Mouse (Mus musculus) gastrocnemius, postnatal 36 days (tissue): Measurements from ENCODE around the gene Gimap5. TPM values are rescaled to one million over a fixed set of nuclear protein-coding genes. Genes with fewer than 3 reads are reported as not detected.

Source experiments
- DNase-seq, 2 experiments: peaks; one replicate each; pipeline ENCODE4 v3.0.0; 2022
- intact Hi-C: fragments of 180-260 bp; cut with DNase I; formaldehyde crosslinking; loops from one replicate; pipeline ENCODE4 v1.15.1; 2025
- long read RNA-seq, 2 experiments: library from polyadenylated mRNA; stranded (forward); transcript quantifications; one replicate each; pipeline ENCODE4 v2.0.0; 2021
- total RNA-seq, 2 experiments: library from RNA; stranded (reverse); gene quantifications; 2 replicates each; pipeline ENCODE4 v1.2.3; 2021

Gene Gimap5
- total RNA-seq, result 1 to 10 TPM; 1.7 to 2.1 TPM
- long read RNA-seq, experiment 1, partial matches to known transcripts, result 0 of 2 reads
- long read RNA-seq, experiment 1, other reads (novel, unspliced or antisense), result 1 of 2 reads
- long read RNA-seq, experiment 2, partial matches to known transcripts, result 0 of 2 reads
- long read RNA-seq, experiment 2, other reads (novel, unspliced or antisense), result 1 of 2 reads

GRCm38 (mm10) chr6:48745959-48746889 lies at the start of gene Gimap5:
Gene Gimap5, plus strand, starts transcription at chr6:48746197.
- intact Hi-C loops, result no loop called here
- peak in 1 of 2 experiments; percentile 22 for DNase-seq

- intact Hi-C loops, result no loop called here
- no peak for DNase-seq
Observed at GRCm38 (mm10) chr6:48696830-48697554, 49.0 kb upstream of the Gimap5 start.

GRCm38 (mm10) chr6:48697555-48697930 lies 48.5 kb upstream of the Gimap5 start:
- no peak for DNase-seq
- intact Hi-C loops, result no loop called here

- intact Hi-C loops, result no loop called here
- DNase-seq, result no peak
Observed at GRCm38 (mm10) chr6:48698066-48698856, 47.7 kb upstream of the Gimap5 start.

GRCm38 (mm10) chr6:48698888-48699287 lies 47.1 kb upstream of the Gimap5 start:
- intact Hi-C loops, result no loop called here
- no peak for DNase-seq

GRCm38 (mm10) chr6:48700251-48701075 lies 45.5 kb upstream of the Gimap5 start:
- intact Hi-C loops, result no loop called here

GRCm38 (mm10) chr6:48702146-48702545 lies 43.9 kb upstream of the Gimap5 start:
- intact Hi-C loops, result no loop called here
- no peak for DNase-seq

More at GRCm38 (mm10) chr6:48700251-48701075, 45.5 kb upstream of the Gimap5 start:
- DNase-seq, result no peak

- intact Hi-C loops, result no loop called here
Observed at GRCm38 (mm10) chr6:48702601-48703000, 43.4 kb upstream of the Gimap5 start.

GRCm38 (mm10) chr6:48704146-48704545 lies 41.9 kb upstream of the Gimap5 start:
- intact Hi-C loops, result no loop called here
- no peak for DNase-seq

More at GRCm38 (mm10) chr6:48702601-48703000, 43.4 kb upstream of the Gimap5 start:
- no peak for DNase-seq

- no peak for DNase-seq
- intact Hi-C loops, result no loop called here
Observed at GRCm38 (mm10) chr6:48706130-48706529, 39.9 kb upstream of the Gimap5 start.

- no peak for DNase-seq
- intact Hi-C loops, result no loop called here
Observed at GRCm38 (mm10) chr6:48718455-48718854, 27.5 kb upstream of the Gimap5 start, which contains the start of the genes Gm28053 and Gimap7. Gene Gm28053, plus strand, starts transcription at chr6:48718607. Gene Gimap7, plus strand, starts transcription at chr6:48718621.

GRCm38 (mm10) chr6:48720326-48720725 lies 25.7 kb upstream of the Gimap5 start:
- intact Hi-C loops, result no loop called here
- DNase-seq, result no peak

GRCm38 (mm10) chr6:48723468-48723867 lies 22.5 kb upstream of the Gimap5 start:
- no peak for DNase-seq
- intact Hi-C loops, result no loop called here

- DNase-seq, result no peak
Observed at GRCm38 (mm10) chr6:48725476-48725875, 20.5 kb upstream of the Gimap5 start.

GRCm38 (mm10) chr6:48727761-48728160 lies 18.2 kb upstream of the Gimap5 start:
- intact Hi-C loops, result no loop called here
- DNase-seq, result no peak

More at GRCm38 (mm10) chr6:48725476-48725875, 20.5 kb upstream of the Gimap5 start:
- intact Hi-C loops, result no loop called here

GRCm38 (mm10) chr6:48732864-48733304 lies 13.1 kb upstream of the Gimap5 start:
- no peak for DNase-seq
- intact Hi-C loops, result no loop called here

GRCm38 (mm10) chr6:48733660-48734059 lies 12.3 kb upstream of the Gimap5 start:
- no peak for DNase-seq
- intact Hi-C loops, result no loop called here

GRCm38 (mm10) chr6:48737053-48737452 lies 8.9 kb upstream of the Gimap5 start:
- intact Hi-C loops, result no loop called here

GRCm38 (mm10) chr6:48737688-48738087 lies 8.3 kb upstream of the Gimap5 start:
- intact Hi-C loops, result no loop called here
- DNase-seq, result no peak

More at GRCm38 (mm10) chr6:48737053-48737452, 8.9 kb upstream of the Gimap5 start:
- DNase-seq, result no peak
